Mouse (Mus musculus): Measurements from ENCODE around the gene Tax1bp1.

The Tax1bp1 gene

GRCm38 (mm10) chr6:52796691-52797090 lies 83.2 kb downstream of the Tax1bp1 start:
- in situ Hi-C loops (cut with MboI): no loop called here

- in situ Hi-C loops (cut with MboI): no loop called here
Measured at GRCm38 (mm10) chr6:52797252-52797800, 83.8 kb downstream of the Tax1bp1 start.

GRCm38 (mm10) chr6:52802181-52802580 lies 88.7 kb downstream of the Tax1bp1 start:
- in situ Hi-C loops (cut with MboI): no loop called here

- in situ Hi-C loops (cut with MboI): no loop called here
Measured at GRCm38 (mm10) chr6:52805237-52805856, 91.8 kb downstream of the Tax1bp1 start.
